Mouse (Mus musculus) testis, adult 2 months (tissue): ENCODE measurements around the gene Prr15.

Experiments
- CTCF ChIP-seq: fragments of 200-500 bp; IDR thresholded peaks from 2 replicates; pipeline ENCODE4 v1.5.1; 2012; ENCODE audit warnings: low read depth, mild to moderate bottlenecking, inconsistent platforms, low read length, moderate library complexity; ENCODE audit not compliant: control insufficient read depth, insufficient read depth, insufficient replicate concordance
- POLR2A ChIP-seq: fragments of 200-500 bp; IDR thresholded peaks from 2 replicates; pipeline ENCODE4 v1.6.1; 2012; ENCODE audit warnings: low read depth, mild to moderate bottlenecking, inconsistent platforms, low read length, moderate library complexity; ENCODE audit not compliant: control insufficient read depth

DNA sequence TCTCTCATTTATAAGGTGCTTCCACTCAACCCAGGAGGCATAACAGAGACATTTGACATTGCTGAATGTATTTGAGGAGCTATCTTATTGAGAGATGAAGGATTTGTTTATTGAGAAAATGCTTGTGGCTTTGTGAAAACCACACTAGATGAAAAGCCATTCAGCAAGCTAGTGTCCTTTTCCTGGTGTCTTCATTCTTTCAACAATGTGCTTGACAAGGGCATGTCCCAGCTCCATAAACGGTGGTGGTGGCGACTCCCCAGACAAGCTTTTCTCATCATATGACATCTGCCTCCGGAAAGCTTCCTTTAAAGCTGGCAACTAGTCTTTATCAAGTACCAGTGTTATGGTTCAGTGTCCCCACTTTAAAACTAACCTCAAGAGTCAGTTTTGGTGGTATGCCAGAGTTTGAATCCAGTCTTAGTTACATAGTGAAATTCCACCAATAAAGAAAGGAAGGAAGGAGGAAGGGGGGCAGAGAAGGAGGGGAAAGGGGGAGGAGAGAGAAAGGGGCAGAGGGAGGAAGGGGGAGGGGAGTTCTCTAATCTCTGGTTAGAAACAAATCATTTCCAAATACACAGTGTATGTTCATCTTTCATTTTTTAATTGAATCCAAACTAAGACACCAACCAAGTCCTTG lies at the start of gene Prr15:
- TF ChIP-seq CTCF (no peak), POLR2A (no peak)
